Mouse (Mus musculus) ES-E14 (cell line): ENCODE results near the gene Rsph1. TPM values are rescaled to one million over a fixed set of nuclear protein-coding genes. Genes with fewer than 3 reads are reported as not detected.

ENCODE experiments used
- DNase-seq: peaks from one replicate; pipeline ENCODE4 v3.0.0-alpha.2; 2013; ENCODE audit warnings: low read depth, low spot score
- H3K27ac ChIP-seq: 2 replicates; pipeline ENCODE4 v1.5.1; 2012; ENCODE audit warnings: low read depth, mild to moderate bottlenecking, low read length, moderate library complexity, mixed read lengths; ENCODE audit not compliant: poor library complexity, insufficient read depth, severe bottlenecking
- H3K36me3 ChIP-seq: 2 replicates; pipeline ENCODE4 v1.6.1; 2012; ENCODE audit warnings: mild to moderate bottlenecking, low read length, moderate library complexity, mixed read lengths; ENCODE audit not compliant: control insufficient read depth, poor library complexity, insufficient read depth, severe bottlenecking
- H3K4me1 ChIP-seq, 2 experiments: fragments of 150-350 bp in 1 of 2; sonication (generic) in 1 of 2; 2 replicates each; pipeline ENCODE4 v1.6.1; 2012; ENCODE audit warnings: low read length in 2 of 2, mild to moderate bottlenecking in 1 of 2, mixed read lengths in 1 of 2; ENCODE audit not compliant: control insufficient read depth in 2 of 2, insufficient read depth in 2 of 2, poor library complexity in 1 of 2
- H3K4me3 ChIP-seq, 2 experiments: fragments of 150-350 bp in 1 of 2; sonication (generic) in 1 of 2; 2 replicates each; pipeline ENCODE4 v1.5.1; 2012; ENCODE audit warnings: low read length in 2 of 2, low read depth in 1 of 2, mild to moderate bottlenecking in 1 of 2, mixed read lengths in 1 of 2; ENCODE audit not compliant: insufficient read depth in 1 of 2, poor library complexity in 1 of 2, severe bottlenecking in 1 of 2
- H3K9ac ChIP-seq: 2 replicates; pipeline ENCODE4 v1.6.1; 2012; ENCODE audit warnings: low read depth, mild to moderate bottlenecking, low read length, mixed read lengths; ENCODE audit not compliant: poor library complexity, insufficient read depth, severe bottlenecking
- H3K9me3 ChIP-seq: fragments of 150-350 bp; sonication (generic); 2 replicates; pipeline ENCODE4 v1.6.1; 2012; ENCODE audit warnings: low read depth, mild to moderate bottlenecking, low read length; ENCODE audit not compliant: control insufficient read depth, insufficient read depth
- CHD2 ChIP-seq: IDR thresholded peaks from 2 replicates; pipeline ENCODE4 v1.6.1; 2014; ENCODE audit warnings: mild to moderate bottlenecking, low read depth, low read length, inconsistent platforms
- HCFC1 ChIP-seq: IDR thresholded peaks from 2 replicates; pipeline ENCODE4 v1.6.1; 2012; ENCODE audit warnings: low read length, inconsistent platforms, borderline replicate concordance; ENCODE audit not compliant: insufficient read depth
- MAFK ChIP-seq: IDR thresholded peaks from 2 replicates; pipeline ENCODE4 v1.6.1; 2014; ENCODE audit warnings: mild to moderate bottlenecking, low read depth, low read length, inconsistent platforms; ENCODE audit not compliant: insufficient read depth
- ZC3H11A ChIP-seq: IDR thresholded peaks from 2 replicates; pipeline ENCODE4 v1.6.1; 2012; ENCODE audit warnings: low read depth, mild to moderate bottlenecking, inconsistent platforms, low read length, borderline replicate concordance
- ZNF384 ChIP-seq: IDR thresholded peaks from 2 replicates; pipeline ENCODE4 v1.6.1; 2012; ENCODE audit warnings: low read depth, low read length, inconsistent platforms
- in situ Hi-C, 2 experiments: fragments of 600-800 bp; cut with MboI; formaldehyde crosslinking; loops; one replicate each; pipeline ENCODE4 v1.15.1; 2025; ENCODE audit warnings: low sequenced_read_pairs in 2 of 2, inconsistent platforms in 1 of 2; ENCODE audit not compliant: unreplicated experiment in 2 of 2
- total RNA-seq: library from RNA; depleted of rRNA; stranded (reverse); fragments of 300-350 nt; gene quantifications from 2 replicates; pipeline ENCODE4 v1.2.3, GENCODE M21; 2012

Rsph1 gene
- total RNA-seq, 1 experiment, result 1.9 TPM

GRCm38 (mm10) chr17:31262715-31263114 is 14.5 kb downstream of the Rsph1 start:
- Histone ChIP-seq H3K36me3 (no peaks in the 10 kb centered on the region; the same call in 1 of the 2 replicates), H3K4me3 (no peak overlapping the region)
- TF ChIP-seq ZC3H11A, result no peak

GRCm38 (mm10) chr17:31261352-31261751 is 15.8 kb downstream of the Rsph1 start:
- Histone ChIP-seq H3K9ac (no peak overlapping the region), H3K9me3 (no peaks in the 10 kb centered on the region), H3K36me3 (no peaks in the 10 kb centered on the region; the same call in 1 of the 2 replicates), H3K27ac (no peak overlapping the region), H3K4me3 (no peak overlapping the region), H3K4me1 (peaks cover 5 to 29% of the 10 kb centered on the region in 2 experiments)
- in situ Hi-C loops, result no loop called here
- no peak for DNase-seq
- no peak for TF ChIP-seq HCFC1
- TF ChIP-seq CHD2, result no peak
- no peak for TF ChIP-seq ZNF384
- no peak for TF ChIP-seq MAFK
- no peak for TF ChIP-seq ZC3H11A

More at GRCm38 (mm10) chr17:31262715-31263114, 14.5 kb downstream of the Rsph1 start:
- peaks cover 5 to 35% of the 10 kb centered on the region in 2 experiments for H3K4me1 ChIP-seq
- H3K27ac ChIP-seq, result no peak overlapping the region
- H3K9ac ChIP-seq, result no peak overlapping the region
- no peak for DNase-seq
- in situ Hi-C loops, result no loop called here
- no peaks in the 10 kb centered on the region for H3K9me3 ChIP-seq

GRCm38 (mm10) chr17:31260430-31260829 is 16.8 kb downstream of the Rsph1 start:
- H3K4me1 ChIP-seq, result peaks cover 5 to 20% of the 10 kb centered on the region in 2 experiments
- no peak for TF ChIP-seq ZC3H11A
- TF ChIP-seq ZNF384, result peak; percentile 70; the same call in 1 of the 2 replicates
- no peak for TF ChIP-seq MAFK
- DNase-seq, result no peak
- H3K9me3 ChIP-seq, result no peaks in the 10 kb centered on the region
- in situ Hi-C loops, result no loop called here
- H3K36me3 ChIP-seq, result no peaks in the 10 kb centered on the region; the same call in 1 of the 2 replicates
- H3K27ac ChIP-seq, result no peak overlapping the region
- H3K4me3 ChIP-seq, result no peak overlapping the region
- H3K9ac ChIP-seq, result no peak overlapping the region

- H3K4me3 ChIP-seq, result no peak overlapping the region
- no peak for TF ChIP-seq ZC3H11A
- no peak for TF ChIP-seq CHD2
- TF ChIP-seq HCFC1, result no peak
- no peak for TF ChIP-seq MAFK
- no peaks in the 10 kb centered on the region; the same call in 1 of the 2 replicates for H3K36me3 ChIP-seq
- H3K4me1 ChIP-seq, result peaks cover 5 to 16% of the 10 kb centered on the region in 2 experiments; a peak in 3 of 4 replicates
- DNase-seq, result no peak
- H3K9ac ChIP-seq, result no peak overlapping the region
- no peaks in the 10 kb centered on the region for H3K9me3 ChIP-seq
- in situ Hi-C loops, result no loop called here
- H3K27ac ChIP-seq, result no peak overlapping the region
Measured at GRCm38 (mm10) chr17:31259825-31260224, 17.4 kb downstream of the Rsph1 start.

- no peak overlapping the region for H3K4me3 ChIP-seq
- no peak for TF ChIP-seq ZC3H11A
- no peak for TF ChIP-seq HCFC1
- TF ChIP-seq MAFK, result no peak
- no peak for TF ChIP-seq CHD2
- TF ChIP-seq ZNF384, result no peak
- H3K4me1 ChIP-seq, result peaks cover 5 to 12% of the 10 kb centered on the region in 2 experiments; a peak in 3 of 4 replicates
- in situ Hi-C loops, result no loop called here
- no peaks in the 10 kb centered on the region for H3K9me3 ChIP-seq
- H3K36me3 ChIP-seq, result no peaks in the 10 kb centered on the region; the same call in 1 of the 2 replicates
- no peak for DNase-seq
- H3K9ac ChIP-seq, result no peak overlapping the region
- H3K27ac ChIP-seq, result no peak overlapping the region
Measured at GRCm38 (mm10) chr17:31259145-31259544, 18.0 kb downstream of the Rsph1 start.
